In genomic region chr9:52146241-52146640, GRCm38 (mm10) we compare ENCODE assay signal across 16 mouse cellular contexts. TPM values are rescaled to one million over a fixed set of nuclear protein-coding genes. Genes with fewer than 3 reads are reported as not detected.
DNase-seq lines count a peak whose midpoint lies in the region; ATAC-seq and TF ChIP-seq lines count a peak whose summit lies in the region.
"Had no signal": no experiment of that assay in that cellular context is flagged by ENCODE, and none has a peak within 500 bp of the region (broad histone marks: within the 10 kb centered on the region; RNA-seq: fewer than 3 reads in every experiment).

No protein-coding gene starts in this region.

- 40% methylated on average over 4 of the region's 4 CpGs for WGBS in neural tube, embryonic 11.5 days
- 3% methylated on average over 4 of the region's 4 CpGs for WGBS in forebrain, embryonic 16.5 days
- 10% methylated on average over 4 of the region's 4 CpGs for WGBS in midbrain, embryonic 12.5 days
- 62% methylated on average over 4 of the region's 4 CpGs for WGBS in lung, adult 2 months

- no peak for TF ChIP-seq POLR2A in lung, adult 2 months (IDR thresholded peaks at IDR 0.05; ENCODE audit: borderline replicate concordance, extremely low read depth, low read depth, low read length)

- no peaks in the 10 kb centered on the region for H3K9me3 ChIP-seq in neural tube, embryonic 11.5 days (ENCODE audit: control insufficient read depth, low read length)
- H3K9me3 ChIP-seq in forebrain, embryonic 16.5 days (ENCODE audit: control insufficient read depth, low read length), result no peaks in the 10 kb centered on the region
- H3K9me3 ChIP-seq in midbrain, embryonic 12.5 days, result no peaks in the 10 kb centered on the region

- ATAC-seq in neural tube, embryonic 11.5 days (ENCODE audit: insufficient read depth, low FRiP score, low TSS enrichment), result peak; percentile 79
- ATAC-seq in forebrain, embryonic 16.5 days, result peak; percentile 82
- peak; percentile 78 for ATAC-seq in midbrain, embryonic 12.5 days (ENCODE audit: low FRiP score, low read depth)
- ATAC-seq: Patski had no signal

- peaks cover 13% of the 10 kb centered on the region for H3K4me1 ChIP-seq in neural tube, embryonic 11.5 days (ENCODE audit: control insufficient read depth, insufficient read depth, low read length)
- peaks cover 33% of the 10 kb centered on the region for H3K4me1 ChIP-seq in forebrain, embryonic 16.5 days (replicated peaks; ENCODE audit: control insufficient read depth, insufficient read depth, low read length)
- H3K4me1 ChIP-seq in midbrain, embryonic 12.5 days, result peaks cover 48% of the 10 kb centered on the region
- peaks cover under 1% of the 10 kb centered on the region; the same call in 1 of the 2 replicates for H3K4me1 ChIP-seq in lung, adult 2 months (ENCODE audit: control insufficient read depth, insufficient read depth, low read length)

- no peak overlapping the region; the same call in 1 of the 2 replicates for H3K9ac ChIP-seq in neural tube, embryonic 11.5 days (ENCODE audit: low read length)
- 0 out of 2 replicates have a peak overlapping the region, but pooled peaks have one; percentile 25 for H3K9ac ChIP-seq in forebrain, embryonic 16.5 days (replicated peaks; ENCODE audit: low read depth, low read length)
- peak overlapping the region; percentile 25; the same call in 1 of the 2 replicates for H3K9ac ChIP-seq in midbrain, embryonic 12.5 days (replicated peaks)
- H3K9ac ChIP-seq: liver, embryonic 14.5 days had no signal

- H3K27me3 ChIP-seq in neural tube, embryonic 11.5 days (ENCODE audit: control insufficient read depth, insufficient read depth, low read length), result no peaks in the 10 kb centered on the region
- no peaks in the 10 kb centered on the region for H3K27me3 ChIP-seq in forebrain, embryonic 16.5 days (replicated peaks; ENCODE audit: control insufficient read depth, insufficient read depth, low read length)
- H3K27me3 ChIP-seq in midbrain, embryonic 12.5 days, result no peaks in the 10 kb centered on the region
- H3K27me3 ChIP-seq: Patski had no signal

- TF ChIP-seq CTCF in lung, adult 2 months (IDR thresholded peaks at IDR 0.05; ENCODE audit: insufficient read depth, low read length), result no peak

- H3K36me3 ChIP-seq in neural tube, embryonic 11.5 days (ENCODE audit: control insufficient read depth, insufficient read depth, low read length), result no peaks in the 10 kb centered on the region
- peaks cover 2% of the 10 kb centered on the region; the same call in 1 of the 2 replicates for H3K36me3 ChIP-seq in forebrain, embryonic 16.5 days (ENCODE audit: control insufficient read depth, insufficient read depth)
- H3K36me3 ChIP-seq in midbrain, embryonic 12.5 days, result peaks cover 22% of the 10 kb centered on the region

- H3K27ac ChIP-seq in neural tube, embryonic 11.5 days (ENCODE audit: low read depth, low read length), result peak overlapping the region; percentile 64; the same call in 1 of the 2 replicates
- H3K27ac ChIP-seq in forebrain, embryonic 16.5 days (ENCODE audit: low read length), result peak overlapping the region; percentile 54
- H3K27ac ChIP-seq in midbrain, embryonic 12.5 days (replicated peaks), result peak overlapping the region; percentile 68
- H3K27ac ChIP-seq: liver, embryonic 14.5 days; macrophage had no signal

- H3K4me2 ChIP-seq in neural tube, embryonic 11.5 days (ENCODE audit: low read depth), result peak overlapping the region; percentile 29
- peak overlapping the region; percentile 47 for H3K4me2 ChIP-seq in forebrain, embryonic 16.5 days (ENCODE audit: low read length)
- H3K4me2 ChIP-seq in midbrain, embryonic 12.5 days (replicated peaks), result peak overlapping the region; percentile 50

- DNase-seq in neural tube, embryonic 11.5 days (ENCODE audit: low spot score), result peak; percentile 67
- no peak for DNase-seq in neural tube, embryonic 10.5 days (ENCODE audit: extremely low spot score, low spot score)
- DNase-seq in gastrocnemius, postnatal 10 days, result no peak
- no peak for DNase-seq in lung, adult 2 months
- DNase-seq in adrenal gland, adult (ENCODE audit: inconsistent age in 2 of 2, low spot score in 1 of 2), result no peak
- no peak for DNase-seq in heart, adult 18-20 months
- DNase-seq: cerebellum, adult 8-10 months; gastrocnemius, postnatal 14 days; heart, postnatal 10 days; thymus, adult 2 months had no signal

- 0 out of 2 replicates have a peak overlapping the region, but pooled peaks have one; percentile 12 for H3K4me3 ChIP-seq in neural tube, embryonic 11.5 days (ENCODE audit: low read depth, low read length)
- H3K4me3 ChIP-seq in forebrain, embryonic 16.5 days (replicated peaks; ENCODE audit: low read length), result peak overlapping the region; percentile 13
- H3K4me3 ChIP-seq in midbrain, embryonic 12.5 days, result peak overlapping the region; percentile 44
- H3K4me3 ChIP-seq in lung, adult 2 months (replicated peaks; ENCODE audit: extremely low read depth, low read depth, low read length), result no peak overlapping the region
- H3K4me3 ChIP-seq: erythroblast, embryonic 14.5 days had no signal

RNA-seq across cellular contexts. Expression of gene Zc3h12c, which starts 22.1 kb away (rescaled TPM):
- polyA plus RNA-seq in neural tube, embryonic 11.5 days (2014; fragmentation: Nextera tagmentation; extraction: Ambion mirVana), result 9.2 and 9.5 TPM in 2 replicates
- polyA plus RNA-seq in forebrain, embryonic 16.5 days (2015; fragmentation: Nextera tagmentation; extraction: Ambion mirVana), result 6.4 and 7.4 TPM in 2 replicates
- polyA plus RNA-seq in midbrain, embryonic 12.5 days (2016; fragmentation: Nextera tagmentation; extraction: Ambion mirVana), result 14.9 and 15.5 TPM in 2 replicates
- total RNA-seq in gastrocnemius, postnatal 10 days (2021), result 1 to 10 TPM; 7.2 to 8.6 TPM
- 3.0 and 3.7 TPM in 2 replicates for polyA plus RNA-seq in lung, adult 2 months (2012; rRNA removed)
- 1 to 10 TPM; 7.7 to 8.4 TPM for total RNA-seq in heart, adult 18-20 months (2021)
- polyA plus RNA-seq: erythroblast, embryonic 14.5 days had no signal
